Mouse (Mus musculus): Measurements from ENCODE around the gene Ifnab. TPM values are rescaled to one million over a fixed set of nuclear protein-coding genes. Genes with fewer than 3 reads are reported as not detected.
A peak's percentile ranks its signal among the peaks of the same experiment; 100 is the strongest.

Ifnab gene
- not detected for total RNA-seq (2021)

- no peak for DNase-seq
These were observed at the start of gene Ifnab for GRCm38 (mm10) chr4:88691259-88691658. Ifnab (minus strand) TSS chr4:88691359.

- DNase-seq: no peak
These were observed 47.9 kb upstream of the Ifnab start for GRCm38 (mm10) chr4:88739036-88739435.

- DNase-seq: peak; percentile 84
These were observed 47.3 kb upstream of the Ifnab start for GRCm38 (mm10) chr4:88738480-88738879.

- peak; percentile 45 for DNase-seq
These were observed 36.2 kb upstream of the Ifnab start for GRCm38 (mm10) chr4:88727324-88727723.

- DNase-seq: no peak
These were observed 35.6 kb upstream of the Ifnab start for GRCm38 (mm10) chr4:88726727-88727126.

GRCm38 (mm10) chr4:88723497-88724090, 32.4 kb upstream of the Ifnab start:
- DNase-seq: no peak

- peak; percentile 95 for DNase-seq
These were observed 30.9 kb upstream of the Ifnab start, which contains the start of the genes Gm26566 and Klhl9 for GRCm38 (mm10) chr4:88721791-88722721. Gm26566 (plus strand) TSS chr4:88721805. Klhl9 (minus strand) TSS chr4:88722465.

- DNase-seq: no peak
These were observed 27.6 kb upstream of the Ifnab start for GRCm38 (mm10) chr4:88718715-88719114.

GRCm38 (mm10) chr4:88715059-88715458, 23.9 kb upstream of the Ifnab start:
- DNase-seq: no peak

GRCm38 (mm10) chr4:88714281-88714680, 23.1 kb upstream of the Ifnab start:
- DNase-seq: no peak

GRCm38 (mm10) chr4:88707128-88707826, 16.1 kb upstream of the Ifnab start:
- no peak for DNase-seq

- DNase-seq: no peak
These were observed 14.8 kb upstream of the Ifnab start for GRCm38 (mm10) chr4:88705924-88706323.

GRCm38 (mm10) chr4:88699301-88699700, 8.1 kb upstream of the Ifnab start:
- no peak for DNase-seq

- DNase-seq: no peak
These were observed 7.6 kb upstream of the Ifnab start for GRCm38 (mm10) chr4:88698781-88699180.

GRCm38 (mm10) chr4:88697753-88698152, 6.6 kb upstream of the Ifnab start:
- DNase-seq: no peak

- no peak for DNase-seq
These were observed 5.9 kb upstream of the Ifnab start for GRCm38 (mm10) chr4:88697108-88697507.

- peak; percentile 87 for DNase-seq
These were observed 5.2 kb upstream of the Ifnab start for GRCm38 (mm10) chr4:88696237-88696884.

- no peak for DNase-seq
These were observed 2.2 kb upstream of the Ifnab start for GRCm38 (mm10) chr4:88693392-88693791.

- DNase-seq: no peak
These were observed 1.4 kb upstream of the Ifnab start for GRCm38 (mm10) chr4:88692537-88692936.

GRCm38 (mm10) chr4:88683812-88684211, 7.3 kb downstream of the Ifnab start, which contains the start of gene Ifna2:
Ifna2 (minus strand) TSS chr4:88683912.
- no peak for DNase-seq

- DNase-seq: no peak
These were observed 9.8 kb downstream of the Ifnab start for GRCm38 (mm10) chr4:88681353-88681752.

GRCm38 (mm10) chr4:88680362-88680761, 10.8 kb downstream of the Ifnab start:
- peak; percentile 14 for DNase-seq

Data from heart, postnatal 4 days (tissue).